Mouse (Mus musculus) fat pad, adult 2 months (tissue): ENCODE data around the gene Alpk1.

Source experiments
- DNase-seq: peaks from one replicate; pipeline ENCODE4 v3.0.0-alpha.2; 2011; ENCODE audit warnings: low read depth, low spot score; ENCODE audit errors: extremely low read depth

The Alpk1 gene

GRCm38 (mm10) chr3:127630190-127630589 is 150.1 kb downstream of the Alpk1 start:
- DNase-seq: no peak

- DNase-seq: no peak
Observed at GRCm38 (mm10) chr3:127628311-127629184, 151.8 kb downstream of the Alpk1 start.

GRCm38 (mm10) chr3:127627956-127628310 is 152.4 kb downstream of the Alpk1 start:
- no peak for DNase-seq

- DNase-seq: no peak
Observed at GRCm38 (mm10) chr3:127627151-127627955, 153.0 kb downstream of the Alpk1 start.

- no peak for DNase-seq
Observed at GRCm38 (mm10) chr3:127626524-127626923, 153.8 kb downstream of the Alpk1 start.

- no peak for DNase-seq
Observed at GRCm38 (mm10) chr3:127625701-127626399, 154.5 kb downstream of the Alpk1 start.

- DNase-seq: no peak
Observed at GRCm38 (mm10) chr3:127625296-127625695, 155.0 kb downstream of the Alpk1 start.
